Mouse (Mus musculus) bone marrow, adult 2 months (tissue): ENCODE data around the gene Pcsk5.

Source experiments
- CTCF ChIP-seq: fragments of 200-500 bp; IDR thresholded peaks from 2 replicates; pipeline ENCODE4 v1.5.1; 2011; ENCODE audit warnings: low read length, control low read depth; ENCODE audit not compliant: control insufficient read depth, insufficient read depth
- POLR2A ChIP-seq: fragments of 200-500 bp; IDR thresholded peaks from 2 replicates; pipeline ENCODE4 v1.6.1; 2011; ENCODE audit warnings: low read depth, mild to moderate bottlenecking, control low read depth, low read length, borderline replicate concordance; ENCODE audit not compliant: control insufficient read depth

DNA sequence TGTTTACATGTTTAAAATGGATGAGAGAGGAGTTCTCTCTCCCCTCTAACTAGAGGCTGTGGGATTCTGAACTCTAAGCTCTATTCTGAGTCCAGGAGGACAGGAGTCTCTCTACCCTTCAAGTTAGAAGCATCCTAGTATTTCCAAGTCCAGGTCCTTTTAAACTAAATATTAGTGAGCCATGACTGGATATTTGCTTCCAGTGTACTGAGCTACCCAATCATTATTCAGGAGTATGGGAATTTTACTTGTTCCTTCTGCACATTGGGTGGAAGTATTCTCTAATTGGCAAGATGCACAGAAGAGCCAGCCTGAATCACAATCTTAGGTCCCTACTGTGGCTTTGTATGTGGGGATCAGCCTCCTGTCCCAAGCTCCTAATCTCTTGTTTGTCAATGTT is 2.5 kb downstream of the Pcsk5 start:
- TF ChIP-seq CTCF (no peak), POLR2A (no peak)
